Mouse (Mus musculus): Measurements from ENCODE around the gene Mrps34.

The Mrps34 gene

DNA sequence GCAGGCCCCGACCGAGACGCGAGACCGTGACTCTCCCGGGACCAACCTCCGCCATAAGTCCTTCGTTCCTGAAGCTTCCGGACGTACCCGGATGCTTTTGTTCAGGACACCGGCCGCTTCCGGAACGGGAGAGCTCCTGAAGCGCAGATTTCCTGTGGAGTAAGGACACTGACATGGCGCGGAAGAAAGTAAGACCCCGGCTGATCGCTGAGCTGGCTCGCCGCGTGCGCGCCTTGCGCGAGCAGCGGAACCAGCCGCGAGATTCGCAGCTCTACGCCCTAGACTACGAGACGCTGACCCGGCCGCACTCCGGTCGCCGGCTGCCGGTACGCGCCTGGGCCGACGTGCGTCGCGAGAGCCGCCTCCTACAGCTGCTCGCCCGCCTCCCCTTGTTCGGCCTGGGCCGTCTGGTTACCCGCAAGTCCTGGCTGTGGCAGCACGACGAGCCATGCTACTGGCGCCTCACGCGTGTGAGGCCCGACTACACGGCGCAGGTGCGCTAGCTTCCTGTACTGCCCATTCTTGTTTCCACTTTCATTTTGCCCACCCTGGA lies at the start of gene Mrps34, which contains the start of gene Eme2:
Gene Mrps34 (plus strand): TSS at position 122 of the 553 bp plus-strand sequence.
Gene Eme2 (minus strand): TSS at position 93 of the 553 bp plus-strand sequence.
- DNase-seq, result peak; percentile 84 to 85

DNA sequence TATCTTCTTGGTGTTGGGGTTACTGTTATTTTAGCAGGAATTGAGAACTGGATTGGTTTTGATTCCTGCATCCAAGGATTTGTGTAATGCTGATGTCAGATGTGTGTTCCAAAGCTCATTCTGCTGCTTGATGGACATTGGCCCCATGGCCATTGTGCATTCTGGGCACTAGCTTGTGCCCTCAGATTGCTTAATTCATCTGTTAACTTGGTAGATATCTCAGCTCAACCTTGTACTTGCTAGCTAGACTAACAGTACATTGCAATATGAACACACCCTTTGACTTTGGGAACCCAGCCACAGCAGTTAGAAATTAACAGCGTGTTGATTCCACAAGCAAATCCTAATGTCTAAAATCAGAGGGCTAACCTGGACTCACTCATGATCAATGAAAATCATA lies 47.5 kb upstream of the Mrps34 start:
- no peak for DNase-seq

DNA sequence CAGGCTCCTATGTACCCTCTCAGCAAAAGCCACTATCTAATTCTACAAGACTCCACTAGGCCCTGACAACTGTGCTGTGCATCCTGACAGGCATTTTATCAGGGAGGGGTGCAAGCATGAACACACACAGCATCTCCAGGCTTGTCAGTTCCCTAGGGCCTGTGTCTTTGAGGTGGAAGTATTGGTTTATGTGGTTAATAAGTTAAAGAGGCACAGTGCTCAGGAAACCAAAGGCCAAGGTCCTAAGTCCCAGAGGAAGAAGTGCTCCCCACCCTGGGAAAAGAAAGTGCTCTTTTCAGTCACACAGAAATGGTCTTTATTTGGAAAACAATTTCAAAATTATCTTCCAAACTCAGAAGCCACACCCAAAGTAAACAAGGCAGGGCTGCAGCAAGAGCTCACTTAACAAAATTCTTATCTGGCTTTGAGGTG lies 46.3 kb upstream of the Mrps34 start:
- DNase-seq, result no peak

DNA sequence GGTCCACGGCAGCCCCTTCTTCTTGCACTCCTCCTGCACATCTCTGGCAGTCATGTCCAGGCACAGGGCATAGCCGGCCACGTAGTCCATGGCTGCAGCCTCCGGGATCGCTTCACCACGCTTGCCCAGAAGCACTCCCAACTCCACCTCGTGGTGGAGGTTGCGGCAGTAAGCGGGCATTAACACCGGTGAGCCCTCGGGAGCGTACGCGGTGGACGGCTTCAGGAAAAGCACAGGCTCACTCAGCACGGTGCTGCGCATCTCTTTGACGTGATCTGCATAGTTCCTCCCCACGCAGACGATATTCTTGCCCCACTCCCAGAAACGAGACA lies 45.2 kb upstream of the Mrps34 start:
- no peak for DNase-seq

DNA sequence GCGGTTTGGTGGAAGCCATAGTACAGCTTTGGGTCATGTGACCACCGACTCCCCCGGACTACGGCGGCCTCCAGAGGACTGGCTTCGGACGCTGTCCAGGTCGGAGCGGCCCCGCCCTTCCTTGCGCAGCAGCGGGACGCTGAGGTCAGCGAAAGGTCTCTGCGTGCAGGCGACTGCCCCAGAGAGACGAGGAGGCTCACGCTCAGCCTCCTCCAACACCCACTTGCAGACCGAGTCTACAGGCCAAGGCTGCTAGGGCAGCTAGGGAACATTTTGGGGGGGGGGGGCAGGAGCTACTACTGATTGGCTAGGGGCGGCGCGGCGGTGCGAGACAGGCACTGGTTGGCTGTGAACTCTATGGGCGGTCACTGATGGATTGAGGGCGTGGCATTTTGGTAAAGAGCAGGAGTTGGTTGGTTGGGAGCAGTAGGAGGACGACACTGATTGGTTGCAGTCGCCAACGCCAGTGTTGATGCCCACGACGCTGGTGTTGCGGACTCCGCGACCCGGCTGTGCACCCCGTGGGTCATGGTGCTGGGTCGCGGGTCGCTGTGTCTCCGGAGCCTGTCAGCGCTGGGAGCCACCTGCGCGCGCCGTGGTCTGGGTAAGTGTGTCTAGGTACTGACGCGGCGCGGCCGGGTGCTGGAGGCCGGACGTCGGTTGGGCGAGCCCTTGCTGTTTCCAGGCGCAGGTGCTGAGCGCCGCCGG lies 44.7 kb upstream of the Mrps34 start, which contains the start of gene Fahd1:
Gene Fahd1 (minus strand): TSS at position 300 of the 708 bp plus-strand sequence.
- DNase-seq, result peak; percentile 94 to 99

DNA sequence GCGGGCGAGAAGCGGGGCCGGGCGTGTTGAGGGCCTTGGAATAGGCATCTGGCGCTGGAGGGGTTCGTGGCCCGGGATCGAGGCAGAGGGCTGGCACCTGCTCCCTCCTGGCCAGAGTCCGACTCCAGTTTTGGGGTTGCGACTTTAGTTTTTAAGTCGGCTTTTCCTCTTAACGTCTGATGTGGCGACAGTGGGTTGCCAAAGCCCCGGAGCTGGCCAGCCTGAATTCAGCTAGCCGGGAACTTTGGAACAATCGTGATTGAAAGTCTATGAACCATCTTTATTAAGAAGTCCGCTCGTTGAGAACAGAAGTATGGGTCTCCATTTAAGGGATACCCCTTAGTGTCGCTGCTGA lies 44.2 kb upstream of the Mrps34 start:
- no peak for DNase-seq

DNA sequence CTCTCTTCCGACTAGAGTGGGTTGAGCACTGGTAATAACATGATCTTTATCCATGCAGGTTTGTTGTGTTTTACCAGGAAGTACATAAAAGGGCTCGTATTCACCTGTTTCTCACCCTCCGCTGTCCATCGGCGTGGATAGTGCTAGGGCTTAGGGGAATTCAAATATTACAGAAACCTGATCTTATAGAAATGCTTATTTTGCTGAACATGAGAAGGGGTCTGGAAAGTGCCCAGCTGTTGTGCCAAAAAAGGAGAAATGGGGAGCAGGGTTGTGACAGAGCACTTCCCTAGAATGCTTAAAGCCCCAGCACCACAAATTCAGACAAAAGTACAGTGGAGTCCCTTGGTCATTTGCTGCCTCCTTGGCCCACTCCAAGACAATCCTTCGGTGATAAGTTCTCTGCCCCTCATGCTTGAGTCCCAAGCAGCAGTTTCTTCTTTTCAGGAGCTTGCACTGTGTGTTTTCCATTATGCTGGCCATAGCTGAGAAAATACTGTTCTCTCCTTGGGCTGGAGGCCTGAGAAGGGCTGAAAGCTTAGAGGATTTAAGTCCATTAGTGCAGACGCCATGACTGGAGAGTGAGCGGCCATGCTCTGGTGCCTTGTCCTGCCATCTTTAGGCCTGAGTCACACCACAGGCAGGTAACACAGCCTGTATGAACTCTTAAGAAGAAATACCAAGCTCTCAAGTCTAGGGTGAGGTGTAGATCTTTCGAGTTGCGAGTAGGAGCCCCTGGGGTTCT lies 43.4 kb upstream of the Mrps34 start:
- DNase-seq, result no peak

DNA sequence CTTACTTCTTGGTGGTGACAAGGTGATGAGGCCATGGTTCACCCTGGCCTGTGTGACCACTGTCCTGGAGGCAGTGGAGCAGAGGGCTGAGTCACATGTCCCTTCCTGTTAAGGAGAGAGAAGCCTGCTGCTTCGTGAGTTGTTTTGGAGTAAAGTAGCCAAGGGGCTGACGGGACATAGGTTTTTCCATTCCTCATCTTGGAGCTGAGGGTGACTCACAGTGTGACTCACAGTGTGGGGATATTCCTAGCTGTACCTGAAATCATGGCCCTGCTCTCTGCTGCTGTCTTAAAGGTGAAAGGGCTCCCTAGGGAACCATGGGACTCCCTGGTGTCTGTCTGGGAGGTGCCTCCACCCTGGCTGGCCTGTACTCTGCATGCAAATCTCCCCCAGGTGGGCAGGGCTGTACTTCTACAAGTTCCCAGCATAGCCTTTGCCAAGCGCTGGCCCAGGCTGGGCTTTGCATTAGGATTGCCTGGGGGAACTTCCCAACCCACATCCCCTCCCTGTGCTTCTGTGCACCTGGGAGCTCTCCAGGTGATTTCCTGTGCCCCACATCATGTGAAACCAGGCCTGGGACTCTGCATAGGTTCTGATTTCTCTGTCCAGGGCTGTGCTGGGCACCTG lies 39.0 kb upstream of the Mrps34 start:
- no peak for DNase-seq

DNA sequence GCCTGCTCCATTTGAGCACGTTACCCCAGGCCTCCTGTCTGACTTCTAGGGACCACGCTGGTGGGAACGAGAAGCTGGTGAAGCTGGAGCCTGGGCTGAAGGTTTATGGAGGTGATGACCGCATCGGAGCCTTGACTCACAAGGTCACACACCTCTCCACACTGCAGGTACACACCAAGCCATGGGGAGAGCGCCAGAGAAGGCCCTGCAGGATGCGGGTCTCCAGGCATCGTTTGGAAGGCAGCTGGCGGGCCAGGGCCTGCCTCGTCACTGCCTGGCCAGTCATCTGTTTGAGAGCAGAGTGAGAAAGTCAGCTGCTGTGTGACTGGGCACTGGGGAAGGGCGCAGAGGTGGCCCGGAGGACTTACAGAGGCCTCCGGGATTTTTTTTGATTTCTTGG lies 38.3 kb upstream of the Mrps34 start:
- no peak for DNase-seq

GRCm38 (mm10) chr17:24857831-24858470 lies 37.0 kb upstream of the Mrps34 start:
- DNase-seq, result no peak

DNA sequence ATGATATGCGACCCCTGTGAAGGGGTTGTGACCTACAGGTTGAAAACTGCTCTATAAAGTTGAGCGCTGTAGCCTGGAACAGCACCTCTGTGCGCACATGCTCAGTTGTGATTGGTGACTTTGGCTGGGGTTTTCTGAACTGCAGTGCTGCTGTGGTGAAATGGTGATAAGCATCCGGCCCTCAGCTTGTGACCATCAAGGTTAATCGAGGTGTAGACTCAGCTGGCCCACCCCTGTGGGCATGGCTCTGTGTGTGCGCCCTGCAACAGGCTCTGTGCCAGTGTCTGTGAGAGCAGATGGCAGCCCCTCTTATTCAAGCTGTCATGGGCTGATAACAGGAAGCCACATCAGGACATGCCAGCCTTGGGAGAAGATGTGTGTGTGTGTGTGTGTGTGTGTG lies 35.9 kb upstream of the Mrps34 start:
- no peak for DNase-seq

GRCm38 (mm10) chr17:24860076-24860475 lies 34.8 kb upstream of the Mrps34 start:
- no peak for DNase-seq

DNA sequence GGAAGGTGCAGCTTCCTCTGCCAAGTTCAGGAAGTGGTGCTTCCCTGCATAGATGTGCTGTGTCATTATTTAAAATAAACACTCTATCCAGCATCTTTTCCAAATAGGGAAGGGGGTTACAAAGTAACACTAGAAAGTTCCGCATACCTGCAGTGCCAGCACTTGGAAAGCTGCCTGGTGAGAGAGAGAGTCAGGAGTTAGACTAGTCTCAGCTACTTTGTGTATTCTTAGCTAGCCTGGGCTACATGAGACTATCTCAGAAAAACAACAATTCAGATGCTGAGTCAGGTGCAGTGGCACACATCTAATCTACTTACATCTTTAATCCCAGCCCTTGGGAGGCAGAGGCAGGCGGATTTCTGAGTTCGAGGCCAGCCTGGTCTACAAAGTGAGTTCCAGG lies 33.1 kb upstream of the Mrps34 start:
- no peak for DNase-seq

GRCm38 (mm10) chr17:24865776-24866175 lies 29.1 kb upstream of the Mrps34 start, which contains the start of gene Igfals:
TSS of gene Igfals (plus strand) at chr17:24865997.
- DNase-seq, result peak; percentile 85 to 90

DNA sequence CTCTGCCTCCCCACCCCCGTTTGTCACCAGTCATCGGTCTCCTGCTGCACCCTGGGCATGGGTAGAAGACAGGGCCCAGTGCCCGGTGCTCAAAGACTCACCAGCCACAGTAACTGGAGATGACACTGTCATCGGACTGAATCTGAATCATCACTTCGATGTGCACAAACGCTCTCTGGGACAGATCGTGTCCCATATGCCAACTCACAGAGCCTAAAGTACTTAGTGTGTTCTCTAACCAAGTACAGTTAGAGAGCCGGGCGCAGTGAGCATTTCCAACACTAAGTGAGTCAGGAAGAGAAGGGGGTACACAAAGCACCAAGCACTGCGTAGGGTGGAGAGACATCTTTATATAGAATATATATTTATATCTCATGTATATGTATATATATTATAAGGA lies 27.0 kb upstream of the Mrps34 start:
- peak in 1 of 2 experiments; percentile 3 for DNase-seq

DNA sequence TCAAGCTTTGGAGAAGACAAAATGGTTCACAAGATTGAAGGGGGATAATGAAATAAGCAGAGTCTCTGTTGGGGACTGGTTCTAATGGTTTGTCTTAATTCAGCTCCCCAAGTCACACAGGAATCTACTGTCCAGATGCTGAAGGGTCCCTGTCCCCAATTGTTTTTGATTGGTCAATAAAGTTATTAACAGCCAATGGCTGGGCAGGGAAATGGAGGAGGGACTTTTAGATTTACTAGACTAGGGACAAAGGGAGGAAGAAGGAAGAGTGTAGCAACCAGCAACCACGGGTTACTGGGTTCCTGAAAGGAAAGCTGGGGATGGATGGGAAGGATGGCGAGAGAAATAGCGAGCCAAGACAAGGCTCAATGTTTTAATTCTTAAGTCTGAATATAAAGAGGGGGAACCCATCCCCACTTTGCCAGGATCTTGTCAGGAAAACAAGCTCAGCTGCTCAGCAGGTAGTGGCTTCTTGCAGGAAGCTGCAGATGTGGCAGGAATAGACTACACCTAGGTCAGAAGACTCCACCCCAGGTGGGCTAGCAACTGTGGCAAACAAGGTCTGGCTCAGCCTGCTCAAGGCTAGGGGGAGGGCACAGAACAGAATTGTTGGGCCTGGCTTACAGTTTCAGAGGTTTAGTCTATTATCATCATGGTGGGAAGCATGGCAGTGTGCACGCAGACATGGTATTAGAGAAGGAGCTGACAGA lies 21.1 kb upstream of the Mrps34 start:
- no peak for DNase-seq

DNA sequence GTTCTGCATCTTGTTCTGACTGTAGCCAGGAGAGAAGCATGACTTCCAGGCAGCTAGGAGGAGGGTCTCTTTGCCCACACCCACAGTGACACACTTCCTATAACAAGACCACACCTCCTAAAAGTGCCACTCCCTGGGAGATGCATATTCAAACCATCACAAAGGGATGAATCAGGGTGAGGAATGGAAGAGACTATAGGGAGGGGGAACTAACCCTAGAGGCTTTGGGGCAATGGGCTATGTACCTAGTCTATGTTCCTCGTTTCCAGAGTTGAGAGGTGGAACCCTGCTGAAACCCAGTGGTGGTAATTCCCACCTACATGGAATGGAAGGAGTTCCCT lies 20.5 kb upstream of the Mrps34 start:
- DNase-seq, result no peak

GRCm38 (mm10) chr17:24874989-24875388 lies 19.9 kb upstream of the Mrps34 start:
- DNase-seq, result no peak

- no peak for DNase-seq
Observed at GRCm38 (mm10) chr17:24877336-24878116, 17.4 kb upstream of the Mrps34 start.

- no peak for DNase-seq
Observed at GRCm38 (mm10) chr17:24878117-24878397, 16.9 kb upstream of the Mrps34 start.

- no peak for DNase-seq
Observed at GRCm38 (mm10) chr17:24878531-24878930, 16.4 kb upstream of the Mrps34 start.

Data from cerebellum, adult 18-20 months (tissue).